Mouse (Mus musculus): ENCODE measurements around the gene Usp35.

The Usp35 gene

DNA sequence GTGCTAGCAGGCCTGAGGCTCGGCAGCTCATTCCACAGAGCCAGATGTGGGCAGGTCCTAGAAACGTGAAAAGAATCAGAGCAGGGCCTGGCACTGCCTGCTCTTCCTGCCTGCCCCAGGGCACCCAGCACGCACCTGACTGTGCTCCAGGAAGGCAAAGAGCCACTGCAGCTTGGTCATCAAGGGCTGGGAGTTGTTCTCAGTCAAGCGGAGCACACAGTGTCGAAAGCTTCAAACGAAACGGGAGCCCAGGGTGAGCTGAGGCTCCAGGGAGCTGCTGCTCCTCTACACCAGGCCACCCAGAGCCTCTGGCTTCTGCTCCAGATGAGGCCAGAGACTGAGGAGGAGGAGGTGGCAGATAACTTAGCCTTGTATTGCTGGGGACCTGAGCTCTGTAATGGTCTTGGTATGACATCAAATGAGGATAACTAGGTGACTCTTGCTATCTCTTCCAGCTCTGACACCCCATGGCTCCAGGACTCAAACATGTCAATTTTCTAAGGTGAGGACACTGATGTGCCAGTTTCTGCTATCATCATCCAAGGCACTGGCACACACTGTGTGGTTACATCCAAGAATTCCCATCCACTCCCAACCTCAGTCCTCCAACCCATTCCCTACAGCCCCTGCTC is 18.3 kb downstream of the Usp35 start:
- DNase-seq (ENCODE audit: low read depth), result no peak

DNA sequence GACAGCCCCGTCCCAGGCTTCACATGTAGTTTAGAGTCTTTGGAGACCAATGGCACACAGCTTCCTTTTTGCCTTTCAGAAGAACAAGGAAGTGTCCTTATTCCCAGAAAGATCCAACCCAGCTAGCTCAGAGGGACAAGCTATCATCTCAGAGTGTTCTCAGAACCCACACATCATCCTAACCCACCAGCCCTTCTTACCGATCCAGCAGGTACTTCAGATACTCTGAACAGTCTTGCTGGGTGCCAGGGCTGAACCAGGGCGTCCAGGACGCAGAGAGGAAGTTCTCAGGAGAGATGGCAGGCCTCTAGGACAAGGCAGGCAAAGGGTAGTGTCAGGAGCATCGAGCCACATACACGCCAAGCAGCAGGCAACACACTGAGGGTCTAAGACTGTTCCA is 19.0 kb downstream of the Usp35 start:
- DNase-seq (ENCODE audit: low read depth), result no peak

DNA sequence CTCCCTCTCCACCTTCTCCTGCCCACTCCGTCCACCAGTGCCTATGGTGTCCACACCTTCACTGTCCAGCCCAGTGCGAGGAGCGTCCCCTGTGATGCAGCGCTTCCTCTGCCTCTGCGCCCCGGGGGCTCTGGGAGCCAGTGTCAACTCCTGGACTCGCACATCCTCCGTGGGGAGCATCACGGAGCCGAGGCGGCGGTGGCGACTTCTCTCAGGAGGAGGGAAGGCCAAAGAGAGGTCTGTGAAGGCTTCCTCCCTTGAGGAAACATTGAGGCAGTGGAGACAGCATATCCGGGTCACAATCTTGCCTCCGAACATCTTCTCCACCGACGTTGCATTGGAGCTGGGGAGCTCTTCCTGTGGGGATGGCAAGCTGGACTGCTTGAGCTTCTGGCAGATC is 19.6 kb downstream of the Usp35 start:
- DNase-seq (ENCODE audit: low read depth), result no peak

DNA sequence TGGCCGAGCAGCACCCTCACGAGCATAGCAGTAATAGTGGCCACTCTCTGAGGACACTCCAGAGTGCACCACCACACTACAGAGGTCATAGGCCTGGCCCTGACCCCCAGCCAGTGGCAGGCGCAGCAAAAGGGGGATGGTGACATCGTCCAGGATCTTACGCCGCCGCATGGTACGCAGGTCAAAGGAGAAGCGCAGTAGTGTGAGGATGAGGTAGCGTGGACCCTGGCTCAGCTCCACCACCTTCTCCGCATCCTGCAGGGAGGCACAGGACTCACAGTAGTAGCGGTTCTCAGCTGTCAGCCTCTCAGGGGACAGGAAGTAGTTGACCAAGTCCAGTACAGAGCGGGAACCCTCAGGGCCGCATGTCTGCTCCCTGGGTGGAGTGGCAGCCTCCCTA is 20.2 kb downstream of the Usp35 start:
- no peak for DNase-seq (ENCODE audit: low read depth)

DNA sequence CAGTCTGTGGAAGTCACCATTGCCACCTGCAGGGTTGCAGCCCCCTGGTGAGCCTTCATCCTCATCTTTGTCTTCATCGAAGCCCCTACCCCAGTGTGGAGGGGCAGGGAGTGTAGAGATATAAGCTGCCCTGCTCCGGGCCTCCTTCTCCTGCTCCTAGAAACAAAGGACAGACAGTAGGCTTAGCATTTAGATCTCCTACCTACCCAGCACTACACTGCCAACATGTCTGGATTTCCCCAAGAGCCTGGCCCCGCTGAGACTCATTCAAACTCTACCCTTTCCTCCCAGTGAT is 21.5 kb downstream of the Usp35 start:
- DNase-seq (ENCODE audit: low read depth), result no peak

DNA sequence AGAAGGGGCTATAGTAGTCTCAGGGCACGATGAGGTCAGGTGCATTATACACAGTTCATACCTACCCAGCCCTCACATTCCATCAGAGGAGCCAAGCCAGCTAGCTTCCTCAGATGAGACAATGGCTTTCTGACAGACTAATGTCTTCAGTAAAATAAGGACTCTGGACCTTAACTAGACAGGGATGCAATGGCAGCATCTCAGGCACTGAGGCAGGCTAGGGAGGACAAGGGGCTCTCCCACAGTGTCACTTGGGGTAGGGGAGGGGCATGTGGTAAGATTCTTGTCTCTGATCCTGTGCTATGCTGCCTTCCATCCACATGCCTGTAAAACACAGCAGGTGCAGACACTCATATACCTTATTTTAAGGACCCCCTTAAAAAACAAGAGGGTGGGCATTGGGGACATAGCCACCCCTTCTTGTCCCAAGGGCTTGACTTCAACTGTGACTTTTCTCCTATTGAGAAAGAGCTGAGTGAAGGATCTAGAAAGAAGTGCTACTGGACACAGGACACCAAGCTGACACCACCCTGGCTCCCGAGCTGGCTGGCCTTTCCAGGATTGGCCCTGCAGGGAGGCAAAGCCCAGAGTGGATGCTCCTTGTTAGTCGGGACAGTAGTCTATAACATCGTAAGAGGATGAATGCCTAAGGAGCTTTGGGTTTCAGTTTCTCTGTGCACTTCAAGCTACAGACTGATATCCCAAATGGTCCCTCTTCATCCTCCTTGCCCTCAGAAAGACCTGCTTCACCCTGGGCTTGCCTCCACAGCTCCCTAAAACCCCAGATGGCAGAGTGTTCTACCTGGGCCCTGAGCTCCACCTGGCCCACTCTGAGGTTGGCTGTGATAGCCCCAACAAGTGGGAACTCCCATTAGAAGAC is 22.1 kb downstream of the Usp35 start:
- no peak for DNase-seq (ENCODE audit: low read depth)

DNA sequence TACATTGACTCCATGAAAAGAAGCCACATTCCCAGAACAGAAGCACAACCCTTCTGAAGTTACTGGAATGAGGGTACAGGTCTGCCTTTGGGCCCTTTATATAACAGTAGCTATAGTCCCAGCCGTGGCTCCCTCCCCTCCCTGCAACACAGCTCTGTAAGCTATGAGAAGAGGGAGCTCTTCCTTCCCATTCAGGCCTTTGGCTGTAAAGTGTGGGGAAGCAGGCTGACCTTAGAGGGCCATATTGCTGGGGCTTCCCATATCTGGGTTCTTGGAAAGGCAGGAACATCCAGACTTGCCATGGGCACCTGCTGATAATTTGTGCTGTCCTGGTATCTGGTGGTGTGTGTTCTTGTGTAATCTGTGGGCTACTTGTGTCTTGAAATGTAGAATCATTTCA is 24.3 kb downstream of the Usp35 start:
- no peak for DNase-seq (ENCODE audit: low read depth)

DNA sequence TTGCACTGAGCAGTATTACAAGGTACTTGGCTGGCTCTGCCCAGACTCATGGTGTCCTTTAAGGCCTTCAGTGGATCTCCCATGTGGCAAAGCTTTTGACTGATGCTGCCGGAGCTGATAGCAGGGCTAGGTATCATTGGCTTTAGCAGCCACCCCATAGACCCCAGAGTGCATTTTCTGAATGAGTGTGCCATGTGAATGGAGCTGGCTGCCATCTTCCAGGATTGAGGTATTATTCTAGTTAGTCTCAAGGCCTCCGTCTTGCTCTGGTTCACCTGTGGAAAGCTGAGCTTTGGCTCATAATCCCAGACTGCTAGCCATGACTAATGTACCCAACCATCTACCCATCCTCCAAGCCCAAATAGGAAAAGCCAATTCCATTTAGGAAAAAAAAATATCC is 25.0 kb downstream of the Usp35 start:
- DNase-seq (ENCODE audit: low read depth), result no peak

DNA sequence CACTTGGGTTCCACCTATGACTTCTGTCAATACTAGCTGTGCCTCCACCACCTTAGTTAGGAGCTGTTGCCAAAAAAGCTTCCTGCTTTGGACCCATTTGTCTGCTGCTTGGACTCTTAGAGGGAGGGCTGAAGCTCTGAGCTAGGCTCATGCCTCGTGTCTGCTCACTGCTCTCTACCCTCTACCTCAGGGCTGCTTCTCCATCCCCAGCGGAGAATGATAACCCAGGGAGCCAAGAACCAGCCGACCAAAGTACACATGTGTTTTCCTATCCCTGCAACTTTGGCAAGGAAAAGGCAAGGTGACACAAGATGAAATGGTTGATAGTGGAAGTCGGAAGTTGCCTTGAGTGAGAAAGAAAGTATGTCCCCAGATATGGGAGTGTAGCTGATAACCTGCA is 26.6 kb downstream of the Usp35 start:
- no peak for DNase-seq (ENCODE audit: low read depth)

DNA sequence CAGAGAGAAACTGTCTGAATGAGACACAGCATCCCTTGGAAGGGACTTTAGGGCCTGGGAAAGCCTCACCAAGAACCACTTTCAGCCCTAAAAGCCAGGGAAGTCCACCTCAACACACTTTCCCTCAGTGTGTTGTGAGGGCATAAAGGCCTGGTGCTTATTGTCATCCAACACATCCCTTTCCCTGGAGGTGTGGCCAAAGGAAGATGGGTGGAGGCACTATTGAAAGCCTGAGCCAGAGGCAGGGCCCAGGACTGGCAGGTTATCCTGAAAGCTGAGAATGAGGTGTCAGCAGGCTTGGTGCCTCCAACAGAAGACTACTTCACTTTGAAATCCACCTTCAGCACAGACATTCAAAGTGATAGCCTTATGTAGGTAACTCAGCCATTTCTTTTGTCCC is 27.3 kb downstream of the Usp35 start:
- DNase-seq (ENCODE audit: low read depth), result no peak

DNA sequence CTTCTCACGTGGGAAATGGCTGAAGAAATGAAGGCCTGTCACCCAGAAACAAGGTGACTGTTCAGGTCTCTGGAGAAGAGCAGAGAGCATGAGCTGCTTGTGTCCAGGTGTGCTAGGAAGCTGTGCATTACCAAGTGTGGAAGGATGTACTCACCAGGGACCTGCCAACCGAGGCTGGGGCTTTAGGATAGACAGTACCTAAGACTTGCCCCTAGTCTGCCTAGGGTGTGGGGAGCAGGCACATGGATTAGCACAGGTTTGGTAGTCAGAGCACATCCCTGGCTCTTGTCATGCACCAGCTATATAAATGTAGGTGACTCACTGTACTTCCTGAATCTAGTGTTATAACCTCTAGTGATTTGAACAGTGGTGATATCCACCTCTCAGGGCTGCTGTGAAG is 28.2 kb downstream of the Usp35 start:
- DNase-seq (ENCODE audit: low read depth), result no peak

DNA sequence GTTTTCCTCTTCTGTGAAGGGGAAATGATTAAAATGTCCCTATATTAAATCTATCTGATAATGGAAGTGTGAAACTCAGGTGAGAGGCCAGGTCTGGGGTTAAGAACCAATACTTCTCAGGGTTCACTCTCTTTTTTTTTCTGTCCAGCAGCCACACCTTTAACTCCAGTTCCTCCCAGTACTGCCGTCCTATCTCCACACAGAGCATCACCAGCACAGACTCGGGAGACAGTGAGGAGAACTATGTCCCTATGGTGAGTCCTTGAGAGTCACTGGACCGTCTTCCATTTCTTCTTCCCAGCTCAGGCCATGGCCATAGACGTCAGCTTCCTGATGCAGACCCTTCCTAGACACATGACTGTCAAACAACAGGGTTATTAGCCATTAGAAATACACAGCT is 28.9 kb downstream of the Usp35 start:
- no peak for DNase-seq (ENCODE audit: low read depth)

DNA sequence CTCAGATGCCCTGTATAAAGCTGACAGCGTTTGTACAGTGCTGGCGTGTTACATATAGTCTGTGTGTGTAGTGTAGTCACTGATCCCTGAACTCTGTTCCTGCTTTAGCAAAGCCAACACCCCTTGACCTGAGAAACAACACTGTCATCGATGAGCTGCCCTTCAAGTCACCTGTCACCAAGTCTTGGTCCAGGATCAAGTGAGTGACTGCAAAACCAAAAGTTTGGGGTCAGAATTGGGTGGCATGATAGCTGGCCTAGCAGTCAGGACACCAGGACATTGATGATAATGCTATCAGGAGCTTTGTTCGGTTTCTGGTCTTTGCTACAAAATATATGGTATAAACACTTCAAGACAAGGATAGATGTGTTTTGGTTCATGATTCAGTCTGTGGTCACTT is 29.6 kb downstream of the Usp35 start:
- no peak for DNase-seq (ENCODE audit: low read depth)

DNA sequence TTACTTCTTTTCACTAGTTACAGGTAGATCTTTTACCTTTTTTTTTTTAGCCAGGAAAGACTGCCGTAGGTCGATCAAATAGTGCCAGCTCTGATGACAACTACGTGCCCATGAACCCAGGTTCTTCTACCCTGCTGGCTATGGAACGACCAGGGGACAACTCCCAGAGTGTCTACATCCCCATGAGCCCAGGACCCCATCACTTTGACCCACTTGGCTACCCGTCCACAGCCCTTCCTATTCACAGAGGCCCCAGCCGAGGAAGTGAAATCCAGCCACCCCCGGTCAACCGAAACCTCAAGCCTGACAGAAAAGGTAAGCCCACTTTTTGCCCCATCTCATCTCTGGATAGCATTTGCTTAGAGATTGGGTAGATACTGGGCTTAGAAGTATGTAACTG is 30.5 kb downstream of the Usp35 start:
- DNase-seq (ENCODE audit: low read depth), result no peak

DNA sequence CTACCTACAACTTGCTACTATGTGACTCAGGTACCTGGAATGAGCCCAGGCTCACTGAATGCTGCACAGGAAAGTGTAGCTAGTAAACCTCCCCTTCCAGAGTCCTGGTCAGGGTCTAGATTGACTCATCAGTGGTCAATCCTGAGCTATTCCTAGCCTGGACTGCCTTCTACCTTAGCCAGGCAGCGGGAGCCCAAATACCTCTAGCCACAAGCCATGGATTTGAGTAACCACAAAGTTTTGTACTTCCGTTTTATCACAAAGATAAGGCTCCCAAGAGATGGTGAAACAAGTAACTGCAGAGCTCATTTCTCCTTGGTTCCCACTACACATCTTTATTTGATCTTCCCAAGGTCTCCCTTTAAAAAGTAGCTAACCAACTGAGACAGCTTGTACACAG is 30.9 kb downstream of the Usp35 start:
- DNase-seq (ENCODE audit: low read depth), result no peak

DNA sequence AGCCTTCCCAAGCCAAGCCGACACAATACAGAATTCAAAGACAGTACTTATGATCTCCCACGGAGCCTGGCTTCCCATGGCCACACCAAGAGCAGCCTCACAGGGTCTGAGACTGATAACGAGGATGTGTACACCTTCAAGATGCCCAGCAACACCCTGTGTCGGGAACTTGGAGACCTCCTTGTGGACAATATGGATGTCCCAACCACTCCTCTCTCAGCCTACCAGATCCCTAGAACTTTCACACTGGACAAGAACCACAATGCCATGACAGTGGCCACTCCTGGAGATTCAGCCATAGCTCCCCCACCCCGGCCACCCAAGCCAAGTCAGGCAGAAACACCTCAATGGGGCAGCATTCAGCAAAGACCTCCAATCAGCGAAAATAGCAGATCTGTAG is 32.9 kb downstream of the Usp35 start:
- DNase-seq (ENCODE audit: low read depth), result no peak

DNA sequence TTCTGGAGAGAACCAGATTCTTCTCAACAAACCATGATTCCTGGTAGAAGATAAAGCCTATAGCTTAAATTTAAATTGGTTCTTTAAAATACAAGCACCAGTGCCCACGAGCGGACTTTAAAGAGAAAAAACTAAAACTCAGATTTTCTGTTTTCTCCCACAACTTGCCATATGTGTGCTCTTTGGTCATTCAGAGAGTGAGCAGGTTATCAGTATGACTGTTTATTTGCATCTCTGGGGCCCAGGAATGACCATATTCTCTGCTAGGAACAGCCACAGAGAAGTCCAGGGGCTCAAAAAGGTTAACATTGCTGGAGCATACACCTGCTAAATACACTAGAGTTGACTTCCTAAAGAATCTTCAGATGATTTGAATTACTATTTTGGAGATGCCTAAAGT is 33.5 kb downstream of the Usp35 start:
- no peak for DNase-seq (ENCODE audit: low read depth)

DNA sequence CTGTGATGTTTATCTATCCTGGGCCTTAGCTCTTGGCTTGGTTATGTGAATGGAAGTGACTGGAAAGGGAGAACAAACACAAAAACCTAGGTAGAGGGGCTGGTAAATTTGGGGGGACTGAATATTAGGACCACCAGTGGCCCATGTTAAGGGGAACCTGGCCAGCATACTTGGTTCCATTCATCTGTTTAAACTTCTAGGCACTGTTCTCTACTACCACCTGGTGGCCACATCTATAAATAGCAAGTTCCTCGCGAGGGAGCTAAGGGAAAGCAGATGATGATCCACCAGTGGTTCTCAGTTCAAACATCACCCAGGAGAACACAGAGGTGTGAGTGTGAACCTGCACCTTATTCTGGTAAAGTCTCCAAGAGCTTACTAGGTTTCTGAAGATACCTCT is 34.4 kb downstream of the Usp35 start:
- DNase-seq (ENCODE audit: low read depth), result peak; percentile 80

DNA sequence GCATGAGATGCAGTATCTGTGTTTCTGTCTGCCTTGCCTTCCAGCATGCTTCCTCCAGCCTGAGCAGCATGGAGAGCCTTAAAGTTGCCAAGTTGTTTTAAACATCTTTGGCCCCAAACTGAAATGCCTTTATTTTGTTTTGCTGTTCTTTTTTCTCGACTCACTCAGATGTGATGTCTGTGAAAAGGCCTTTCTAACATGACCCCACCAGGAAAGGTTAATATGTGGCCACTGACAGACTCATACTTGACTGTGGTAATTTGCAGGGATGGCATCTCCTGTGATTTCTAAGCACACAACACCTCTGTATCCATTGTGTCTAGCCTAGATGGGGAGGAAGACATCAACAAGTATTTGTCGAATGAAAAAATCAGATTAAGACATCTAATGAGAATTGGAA is 34.8 kb downstream of the Usp35 start:
- DNase-seq (ENCODE audit: low read depth), result no peak

DNA sequence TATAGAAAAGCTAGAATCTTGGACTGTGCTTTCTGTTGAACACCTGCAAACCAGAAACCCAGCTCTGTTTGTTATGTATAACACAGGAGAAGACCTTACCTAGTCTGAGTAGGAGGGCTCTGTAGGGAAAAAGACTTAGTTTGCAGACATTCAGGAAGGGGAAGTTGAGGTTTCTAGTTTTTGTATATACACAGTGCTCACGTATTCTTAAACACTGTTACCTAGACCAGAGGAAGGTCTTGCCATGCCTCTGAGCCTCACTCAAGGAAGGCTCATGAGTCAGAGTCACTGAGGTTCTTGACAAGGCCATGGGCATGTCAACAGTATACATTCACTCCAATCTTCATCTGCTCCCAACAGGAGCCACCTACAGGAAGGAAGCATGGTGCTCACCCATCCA is 60.8 kb downstream of the Usp35 start:
- no peak for DNase-seq (ENCODE audit: low read depth)

DNA sequence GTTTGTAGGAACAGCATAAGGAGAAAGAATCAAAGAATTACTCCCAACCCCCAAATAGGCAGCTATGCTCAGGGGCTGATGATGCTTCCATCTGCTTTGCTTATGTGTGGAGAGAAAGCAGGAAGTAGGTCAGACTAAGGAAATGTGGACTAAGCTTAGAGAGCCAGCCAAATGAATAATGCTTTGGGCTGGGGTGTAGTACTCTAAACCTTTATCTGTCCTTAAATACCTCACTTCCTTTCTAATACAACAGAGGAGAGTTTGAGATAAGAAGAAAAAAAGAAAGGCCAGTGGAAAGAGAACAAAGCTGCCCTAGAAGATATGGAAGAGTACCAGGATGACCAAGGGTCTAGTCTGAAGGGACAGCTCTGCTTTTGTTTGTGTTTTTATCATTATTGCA is 61.5 kb downstream of the Usp35 start:
- DNase-seq (ENCODE audit: low read depth), result no peak

DNA sequence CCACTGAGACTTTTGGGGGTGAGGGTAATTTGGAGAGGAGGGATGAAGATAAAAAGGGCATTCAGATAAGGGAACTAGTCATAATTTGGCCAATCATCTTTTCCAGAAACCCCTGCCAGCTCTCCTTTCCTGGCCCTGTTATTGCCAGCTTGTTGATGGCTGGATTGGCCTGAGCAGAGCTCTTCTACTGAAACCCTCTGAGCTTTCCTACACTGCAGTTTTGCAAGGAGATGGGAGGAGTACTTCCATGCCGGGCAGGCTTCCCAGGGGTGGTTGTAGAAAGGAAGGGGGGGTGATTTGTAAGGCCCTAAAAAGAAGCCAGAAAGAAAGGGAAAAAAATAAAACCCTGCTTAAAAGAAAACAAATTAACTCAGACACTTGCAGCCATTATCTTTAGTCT is 69.3 kb downstream of the Usp35 start:
- peak; percentile 27 for DNase-seq (ENCODE audit: low read depth)

Data from NIH3T3 (cell line).